Mouse (Mus musculus) CH12.LX (cell line): ENCODE data around the gene Nrm. TPM values are rescaled to one million over a fixed set of nuclear protein-coding genes. Genes with fewer than 3 reads are reported as not detected.

Source experiments
- DNase-seq: peaks from one replicate; pipeline ENCODE4 v3.0.0-alpha.2; 2013; ENCODE audit errors: extremely low read depth
- H3K27ac ChIP-seq: 2 replicates; pipeline ENCODE4 v1.5.1; 2012; ENCODE audit warnings: low read depth, mild to moderate bottlenecking, control low read depth, moderate library complexity; ENCODE audit not compliant: insufficient read depth
- H3K27me3 ChIP-seq: replicated peaks from 2 replicates; pipeline ENCODE3; 2012; ENCODE audit warnings: inconsistent platforms
- H3K36me3 ChIP-seq, 2 experiments: replicated peaks in 1 of 2; 2 replicates each; pipeline versions ENCODE3 to v1.6.1; 2012; ENCODE audit warnings: inconsistent platforms in 1 of 2, low read length in 1 of 2, mild to moderate bottlenecking in 1 of 2, mixed read lengths in 1 of 2, moderate library complexity in 1 of 2; ENCODE audit not compliant: control insufficient read depth in 1 of 2, insufficient read depth in 1 of 2
- H3K4me1 ChIP-seq, 2 experiments: 2 replicates each; pipeline ENCODE4 v1.6.1; 2012; ENCODE audit warnings: inconsistent platforms in 1 of 2, moderate library complexity in 1 of 2; ENCODE audit not compliant: insufficient read depth in 2 of 2, control insufficient read depth in 1 of 2
- H3K4me2 ChIP-seq: 2 replicates; pipeline ENCODE4 v1.6.1; 2012; ENCODE audit warnings: low read depth, mild to moderate bottlenecking, control low read depth; ENCODE audit not compliant: poor library complexity, insufficient read depth, severe bottlenecking
- H3K4me3 ChIP-seq, 3 experiments: fragments of 150-350 bp in 1 of 3; sonication (generic) in 1 of 3; replicated peaks in 1 of 3; 2 replicates each; pipeline versions ENCODE3 to v1.5.1; 2011 to 2012; ENCODE audit warnings: low read depth in 2 of 3, low read length in 2 of 3, mild to moderate bottlenecking in 2 of 3, moderate library complexity in 2 of 3, control low read depth in 1 of 3, improper control_type of control experiment in 1 of 3, inconsistent platforms in 1 of 3, mixed read lengths in 1 of 3; ENCODE audit not compliant: poor library complexity in 1 of 3
- H3K79me2 ChIP-seq: replicated peaks from 2 replicates; pipeline ENCODE4 v1.6.1; 2012; ENCODE audit warnings: mild to moderate bottlenecking, moderate library complexity; ENCODE audit not compliant: control insufficient read depth, poor library complexity, insufficient read depth, severe bottlenecking; ENCODE audit errors: extremely low read depth
- H3K9ac ChIP-seq: 2 replicates; pipeline ENCODE4 v1.6.1; 2012; ENCODE audit warnings: low read depth, mild to moderate bottlenecking, control low read depth, moderate library complexity; ENCODE audit not compliant: insufficient read depth
- H3K9me3 ChIP-seq: replicated peaks from 2 replicates; pipeline ENCODE3; 2012; ENCODE audit warnings: low read length, inconsistent platforms, mixed read lengths
- CHD1 ChIP-seq: IDR thresholded peaks from 2 replicates; pipeline ENCODE4 v1.6.1; 2012; ENCODE audit warnings: low read depth, low read length, improper control_type of control experiment, inconsistent platforms
- CTCF ChIP-seq, 2 experiments: IDR thresholded peaks in 1 of 2; conservative IDR thresholded peaks in 1 of 2; 2 replicates each; pipeline ENCODE4 v1.5.1; 2011 to 2012; ENCODE audit warnings: low read depth in 2 of 2, low read length in 2 of 2, improper control_type of control experiment in 1 of 2, inconsistent platforms in 1 of 2, mild to moderate bottlenecking in 1 of 2, moderate library complexity in 1 of 2
- E2F4 ChIP-seq: IDR thresholded peaks from 2 replicates; pipeline ENCODE4 v1.6.1; 2011; ENCODE audit warnings: low read depth, low read length, improper control_type of control experiment; ENCODE audit not compliant: insufficient replicate concordance
- ETS1 ChIP-seq: conservative IDR thresholded peaks from 2 replicates; pipeline ENCODE4 v1.6.1; 2012; ENCODE audit warnings: low read depth, mild to moderate bottlenecking, inconsistent platforms, low read length, improper control_type of control experiment, moderate library complexity
- JUN ChIP-seq: IDR thresholded peaks from 2 replicates; pipeline ENCODE4 v1.6.1; 2011; ENCODE audit warnings: low read depth, mild to moderate bottlenecking, low read length, improper control_type of control experiment, moderate library complexity; ENCODE audit not compliant: insufficient read depth
- MAX ChIP-seq: IDR thresholded peaks from 2 replicates; pipeline ENCODE4 v1.6.1; 2011; ENCODE audit warnings: low read length, improper control_type of control experiment
- MAZ ChIP-seq: IDR thresholded peaks from 2 replicates; pipeline ENCODE4 v1.6.1; 2012; ENCODE audit warnings: low read depth, mild to moderate bottlenecking, inconsistent platforms, low read length, improper control_type of control experiment, moderate library complexity
- MEF2A ChIP-seq: IDR thresholded peaks from 2 replicates; pipeline ENCODE4 v1.6.1; 2014; ENCODE audit warnings: low read depth, mild to moderate bottlenecking, inconsistent platforms, low read length, improper control_type of control experiment, borderline replicate concordance
- MYC ChIP-seq: IDR thresholded peaks from 2 replicates; pipeline ENCODE4 v1.6.1; 2011; ENCODE audit warnings: low read depth, mild to moderate bottlenecking, improper control_type of control experiment, low read length
- NRF1 ChIP-seq: IDR thresholded peaks from 2 replicates; pipeline ENCODE4 v1.6.1; 2014; ENCODE audit warnings: low read depth, mild to moderate bottlenecking, inconsistent platforms, low read length, improper control_type of control experiment, moderate library complexity
- RAD21 ChIP-seq: IDR thresholded peaks from 2 replicates; pipeline ENCODE4 v1.6.1; 2011; ENCODE audit warnings: low read depth, mild to moderate bottlenecking, low read length, improper control_type of control experiment, moderate library complexity
- RCOR1 ChIP-seq: conservative IDR thresholded peaks from 2 replicates; pipeline ENCODE4 v1.6.1; 2012; ENCODE audit warnings: low read depth, mild to moderate bottlenecking, inconsistent platforms, low read length, improper control_type of control experiment
- SMC3 ChIP-seq: IDR thresholded peaks from 2 replicates; pipeline ENCODE4 v1.6.1; 2011; ENCODE audit warnings: low read depth, low read length, improper control_type of control experiment
- UBTF ChIP-seq: IDR thresholded peaks from 2 replicates; pipeline ENCODE4 v1.6.1; 2012; ENCODE audit warnings: low read depth, mild to moderate bottlenecking, inconsistent platforms, low read length, improper control_type of control experiment, moderate library complexity
- ZKSCAN1 ChIP-seq: IDR thresholded peaks from 2 replicates; pipeline ENCODE4 v1.6.1; 2012; ENCODE audit warnings: low read depth, inconsistent platforms, low read length, improper control_type of control experiment, borderline replicate concordance
- ZMIZ1 ChIP-seq: IDR thresholded peaks from 2 replicates; pipeline ENCODE4 v1.6.1; 2012; ENCODE audit warnings: low read depth, mild to moderate bottlenecking, inconsistent platforms, low read length, improper control_type of control experiment
- ZNF384 ChIP-seq: IDR thresholded peaks from 2 replicates; pipeline ENCODE4 v1.6.1; 2012; ENCODE audit warnings: low read depth, low read length, improper control_type of control experiment, inconsistent platforms
- dilution Hi-C: fragments of 300-500 bp; cut with MboI; formaldehyde crosslinking; loops from 2 replicates; pipeline ENCODE4 v1.14.3; 2020; ENCODE audit warnings: low sequenced_read_pairs; ENCODE audit not compliant: extremely low pct_unique_long_range_greater_than_20kb, extremely low pct_ligation_motif_present
- in situ Hi-C: fragments of 300-500 bp; cut with MboI; formaldehyde crosslinking; loops from 3 replicates; pipeline ENCODE4 v1.14.3; 2019; ENCODE audit warnings: low sequenced_read_pairs, low pct_ligation_motif_present, low pct_unique_long_range_greater_than_20kb, mixed read lengths
- polyA plus RNA-seq: library from polyadenylated mRNA; unstranded; fragments of >175 nt; gene quantifications from 2 replicates; pipeline ENCODE4 v1.2.1, GENCODE M21; 2012; ENCODE audit warnings: low read depth; ENCODE audit not compliant: insufficient read length
- total RNA-seq, 2 experiments: library from RNA; depleted of rRNA; stranded (reverse); fragments of 300-350 nt in 1 of 2; fragments of >200 nt in 1 of 2; gene quantifications; 2 replicates each; pipeline ENCODE4 v1.2.3; 2012 to 2014

The Nrm gene
- total and polyA plus RNA-seq, 3 experiments: 12.1 to 16.7 (median 15.4) TPM

- Histone ChIP-seq H3K9ac (no peak overlapping the region), H3K4me2 (no peak overlapping the region), H3K36me3 (peaks cover 21 to 46% of the 10 kb centered on the region in 2 experiments), H3K79me2 (peaks cover 5% of the 10 kb centered on the region; the same call in 1 of the 2 replicates), H3K27me3 (no peaks in the 10 kb centered on the region), H3K27ac (no peak overlapping the region), H3K4me1 (peaks cover 0 to 17% of the 10 kb centered on the region in 2 experiments; a peak in 2 of 4 replicates), H3K4me3 (no peak overlapping the region), H3K9me3 (peaks cover under 1% of the 10 kb centered on the region)
- dilution Hi-C loops: no loop called here
- TF ChIP-seq ZNF384 (no peak), ZKSCAN1 (no peak), NRF1 (no peak), CTCF (conservative IDR thresholded peaks at IDR 0.05 in 1 of 2, IDR thresholded peaks at IDR 0.05 in 1 of 2; ENCODE audit: low read depth in 2 of 2, low read length in 2 of 2) (peak in 1 of 2 experiments; percentile 72; a peak in 2 of 4 replicates), UBTF (no peak), SMC3 (peak; percentile 69), MYC (no peak), MAZ (no peak), ETS1 (no peak), E2F4 (no peak), MEF2A (no peak), RCOR1 (no peak), MAX (no peak), CHD1 (no peak), JUN (no peak), ZMIZ1 (no peak), RAD21 (peak; percentile 68)
- DNase-seq: no peak
- in situ Hi-C loops: no loop called here
Observed at GRCm38 (mm10) chr17:35824402-35824801, 36.7 kb upstream of the Nrm start.

GRCm38 (mm10) chr17:35825109-35825850 lies 35.8 kb upstream of the Nrm start:
- H3K9ac ChIP-seq: no peak overlapping the region
- H3K27ac ChIP-seq: no peak overlapping the region
- no peak overlapping the region for H3K4me2 ChIP-seq
- H3K9me3 ChIP-seq: peaks cover 7% of the 10 kb centered on the region
- H3K4me1 ChIP-seq: peaks cover 0 to 17% of the 10 kb centered on the region in 2 experiments; a peak in 2 of 4 replicates
- in situ Hi-C loops (loop anchor here (5.0 kb wide), 1 partner anchor 83 kb away; no protein-coding TSS in a partner anchor), dilution Hi-C loops (no loop called here)
- H3K4me3 ChIP-seq: no peak overlapping the region
- H3K36me3 ChIP-seq: peaks cover 26 to 54% of the 10 kb centered on the region in 2 experiments
- TF ChIP-seq JUN: no peak
- no peak for TF ChIP-seq ZNF384
- no peak for TF ChIP-seq CHD1
- TF ChIP-seq MEF2A: no peak
- no peaks in the 10 kb centered on the region for H3K27me3 ChIP-seq
- peaks cover 5% of the 10 kb centered on the region; the same call in 1 of the 2 replicates for H3K79me2 ChIP-seq
- no peak for DNase-seq
